Mouse (Mus musculus) testis, adult 2 months (tissue): ENCODE data around the gene Mon2.

Experiments
- CTCF ChIP-seq: fragments of 200-500 bp; IDR thresholded peaks from 2 replicates; pipeline ENCODE4 v1.5.1; 2012; ENCODE audit warnings: low read depth, mild to moderate bottlenecking, inconsistent platforms, low read length, moderate library complexity; ENCODE audit not compliant: control insufficient read depth, insufficient read depth, insufficient replicate concordance
- POLR2A ChIP-seq: fragments of 200-500 bp; IDR thresholded peaks from 2 replicates; pipeline ENCODE4 v1.6.1; 2012; ENCODE audit warnings: low read depth, mild to moderate bottlenecking, inconsistent platforms, low read length, moderate library complexity; ENCODE audit not compliant: control insufficient read depth

- TF ChIP-seq POLR2A (no peak), CTCF (no peak)
Measured at GRCm38 (mm10) chr10:122989916-122990315, 86.4 kb downstream of the Mon2 start.
